Mouse (Mus musculus) hindlimb bud, embryonic 11.5 days (tissue): ENCODE measurements around the gene Caprin1.
A peak's percentile ranks its signal among the peaks of the same experiment; 100 is the strongest.

Experiments used
- DNase-seq: peaks from one replicate; pipeline ENCODE4 v3.0.0-alpha.2; 2012; ENCODE audit warnings: low read depth, low spot score; ENCODE audit errors: extremely low spot score

Caprin1 gene

DNA sequence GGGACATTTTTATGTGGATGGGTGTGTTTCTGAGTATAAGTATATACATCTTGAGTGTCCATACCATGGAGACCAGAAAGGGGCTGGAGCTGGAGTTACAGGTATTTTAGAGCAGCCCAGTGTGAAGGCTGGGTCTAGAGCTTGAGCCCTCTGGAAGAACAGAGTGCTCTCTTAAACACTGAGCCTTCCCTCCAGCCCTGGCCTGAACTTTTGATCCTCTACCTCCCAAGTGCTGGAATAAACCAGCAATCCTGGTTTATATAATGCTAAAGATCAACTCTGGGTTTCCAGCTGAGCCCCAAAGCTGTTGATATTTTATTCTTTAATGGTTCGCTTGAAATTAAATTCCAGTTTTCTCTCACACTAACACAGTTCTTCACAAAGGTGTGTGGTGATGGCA, 5.0 kb upstream of the Caprin1 start:
- DNase-seq, result no peak

DNA sequence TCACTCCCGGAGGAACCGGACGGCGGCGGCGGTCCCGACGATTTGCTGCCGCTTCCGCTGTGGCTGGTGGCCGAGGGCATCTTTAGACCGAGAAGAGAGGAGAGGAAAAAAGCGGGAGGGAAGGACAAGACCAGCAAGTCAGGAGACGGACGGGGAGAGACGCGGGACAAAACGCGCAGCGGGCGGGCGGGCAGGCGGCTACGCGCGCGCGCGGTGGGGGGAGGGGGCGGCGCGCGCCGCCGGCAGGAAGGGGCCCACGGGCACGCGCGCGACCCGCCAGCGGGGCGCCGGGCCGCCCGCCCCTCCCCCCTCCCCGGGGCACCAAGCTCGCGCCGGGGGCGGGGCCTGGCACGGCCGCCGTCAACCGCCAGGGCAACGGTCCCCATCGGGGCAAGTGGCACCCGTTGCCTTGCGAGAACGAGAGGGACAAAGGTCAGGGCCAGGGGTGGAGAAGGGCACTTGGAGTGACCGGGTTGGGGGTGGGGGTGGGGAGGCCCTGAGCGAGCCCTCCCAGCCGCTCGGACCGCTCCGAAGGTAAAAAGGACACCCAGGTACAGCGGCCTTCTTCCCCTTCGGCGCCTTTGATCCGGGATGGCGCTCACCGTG, 485 bp downstream of the Caprin1 start:
- DNase-seq, result no peak

GRCm38 (mm10) chr2:103796211-103796860, 1.1 kb downstream of the Caprin1 start:
- DNase-seq, result no peak

DNA sequence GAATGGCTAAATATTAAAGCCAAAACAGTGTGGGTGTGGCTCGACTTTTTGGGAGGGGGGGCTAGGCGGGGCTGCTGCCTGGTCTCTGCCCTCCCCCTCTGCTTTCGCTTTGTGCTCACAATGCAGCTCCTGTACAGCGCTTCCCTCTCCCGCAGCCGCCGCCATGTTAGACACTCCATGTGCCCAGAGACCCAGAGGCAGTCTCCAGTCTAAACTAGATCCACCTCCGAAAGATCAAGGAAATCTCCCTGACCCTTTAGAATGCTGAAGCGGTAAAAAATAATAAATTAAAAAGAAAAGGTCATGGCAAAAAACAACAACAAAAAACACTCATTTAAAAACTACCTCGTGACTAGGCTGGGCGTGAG, 1.6 kb downstream of the Caprin1 start:
- no peak for DNase-seq

DNA sequence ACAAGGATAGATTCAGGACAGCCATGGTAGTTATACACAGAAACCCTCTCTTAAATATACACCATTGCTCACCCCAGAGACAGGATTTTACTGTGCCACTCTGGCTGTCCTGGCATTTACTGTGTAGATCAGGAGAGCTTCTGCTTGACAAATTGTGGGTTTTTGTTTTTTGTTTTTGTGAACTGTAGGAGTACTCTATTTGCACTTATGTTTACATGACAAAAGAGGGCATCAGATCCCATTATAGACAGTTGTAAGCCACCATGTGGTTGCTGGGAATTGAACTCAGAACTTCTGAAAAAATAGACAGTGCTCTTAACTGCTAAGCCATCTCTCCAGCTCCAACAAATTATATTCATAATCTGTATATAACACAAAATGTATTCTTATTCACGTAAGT, 5.4 kb downstream of the Caprin1 start:
- DNase-seq, result no peak

- no peak for DNase-seq
These were observed 11.7 kb downstream of the Caprin1 start for GRCm38 (mm10) chr2:103785735-103786134.

DNA sequence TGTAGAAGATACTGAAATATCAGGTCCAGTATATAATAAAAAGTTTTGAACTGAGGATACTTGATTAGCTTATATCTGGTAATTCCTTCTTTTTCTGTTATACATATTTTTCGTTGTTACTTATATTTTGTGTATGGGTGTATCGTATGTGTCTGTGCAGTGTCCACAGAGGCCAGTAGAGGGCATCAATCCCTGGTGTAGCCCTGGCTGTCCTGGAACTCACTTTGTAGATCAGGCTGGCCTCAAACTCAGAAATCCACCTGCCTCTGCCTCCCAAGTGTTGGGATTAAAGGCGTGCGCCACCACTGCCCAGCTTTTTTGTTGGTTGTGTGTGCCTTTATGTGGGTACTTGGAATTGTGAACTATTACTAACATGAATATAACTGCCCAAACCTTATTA, 12.8 kb downstream of the Caprin1 start:
- DNase-seq, result no peak

- DNase-seq, result no peak
These were observed 35.0 kb downstream of the Caprin1 start for GRCm38 (mm10) chr2:103762492-103762891.

DNA sequence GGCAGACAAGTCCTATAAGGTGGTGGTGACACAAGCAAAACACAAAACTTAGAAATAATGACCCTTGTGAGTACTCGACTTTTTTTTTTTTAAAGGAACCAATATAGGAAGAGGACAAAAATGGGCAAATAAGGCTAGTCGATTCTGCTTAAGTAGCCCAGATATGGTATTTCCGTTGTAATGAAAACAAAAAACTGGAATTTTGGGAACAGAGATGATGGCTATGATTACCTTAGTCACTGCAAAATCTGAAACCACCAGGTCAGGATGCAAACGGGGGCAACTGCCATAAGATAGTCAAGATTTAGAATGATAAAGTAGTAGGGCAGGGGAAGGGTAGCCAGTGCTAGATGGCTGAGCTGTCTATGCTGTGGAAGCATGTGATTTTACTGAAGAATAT, 35.5 kb downstream of the Caprin1 start:
- no peak for DNase-seq

- DNase-seq, result peak; percentile 96
These were observed 36.3 kb downstream of the Caprin1 start, which contains the start of gene Nat10 for GRCm38 (mm10) chr2:103760906-103761716. TSS of gene Nat10 (minus strand) at chr2:103761270.

DNA sequence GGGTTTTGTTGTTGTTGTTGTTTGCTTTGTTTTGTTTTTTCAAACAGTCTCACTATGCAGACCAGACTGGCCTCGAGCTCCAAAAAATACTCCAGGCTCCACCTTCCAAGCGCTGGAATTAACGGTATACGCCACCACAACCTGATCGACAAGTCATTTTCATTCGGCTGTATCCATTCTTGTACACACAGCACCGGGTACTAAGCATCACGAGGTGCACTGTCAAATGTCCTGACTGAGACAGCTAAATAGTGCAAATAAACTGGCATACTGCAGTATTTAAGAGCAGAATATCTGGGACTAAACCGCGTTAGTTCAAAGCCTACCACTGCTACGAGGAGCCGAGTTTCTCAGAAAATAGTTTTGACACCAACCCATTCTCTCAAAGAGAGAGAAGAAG, 37.0 kb downstream of the Caprin1 start:
- DNase-seq, result no peak

- no peak for DNase-seq
These were observed 41.9 kb downstream of the Caprin1 start for GRCm38 (mm10) chr2:103755458-103756085.

DNA sequence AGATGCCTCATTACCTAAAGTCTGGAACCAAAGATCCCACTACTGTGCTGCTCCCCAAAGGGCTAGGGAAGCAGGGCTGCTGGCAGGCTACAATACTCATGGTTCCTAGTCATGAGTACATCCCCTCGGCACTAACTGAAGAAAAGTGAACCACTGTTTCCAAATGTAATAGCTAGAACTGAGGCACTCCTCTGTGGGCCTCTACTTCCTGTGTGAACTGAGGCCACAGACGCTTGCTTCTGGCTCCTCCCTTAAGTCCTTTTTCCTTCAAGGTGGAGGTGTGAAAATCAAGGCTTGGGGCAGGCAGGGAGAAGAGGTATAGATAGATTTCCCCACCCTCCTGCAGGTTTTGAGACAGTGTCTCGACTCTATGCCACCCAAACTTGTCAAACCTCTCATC, 42.8 kb downstream of the Caprin1 start:
- no peak for DNase-seq

DNA sequence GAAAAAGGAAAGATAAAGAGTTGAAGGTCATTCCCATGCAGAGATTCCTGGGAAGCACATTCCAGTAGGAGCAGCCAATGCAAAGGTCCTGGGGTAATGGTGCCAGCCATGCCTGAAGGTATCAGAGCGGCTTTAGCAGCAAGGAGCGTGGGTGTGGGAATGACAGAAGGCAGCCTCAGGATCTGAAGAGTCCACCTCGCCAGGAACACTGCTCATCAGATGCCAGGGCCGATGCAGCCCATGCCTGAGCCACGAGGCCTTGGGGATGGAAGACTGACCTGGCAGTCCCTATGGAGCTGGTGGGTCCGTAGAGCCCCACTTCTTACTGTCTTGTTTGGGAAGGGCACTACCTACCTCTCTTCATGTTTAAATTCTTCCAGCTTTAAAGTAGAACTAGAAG, 45.7 kb downstream of the Caprin1 start:
- DNase-seq, result no peak

DNA sequence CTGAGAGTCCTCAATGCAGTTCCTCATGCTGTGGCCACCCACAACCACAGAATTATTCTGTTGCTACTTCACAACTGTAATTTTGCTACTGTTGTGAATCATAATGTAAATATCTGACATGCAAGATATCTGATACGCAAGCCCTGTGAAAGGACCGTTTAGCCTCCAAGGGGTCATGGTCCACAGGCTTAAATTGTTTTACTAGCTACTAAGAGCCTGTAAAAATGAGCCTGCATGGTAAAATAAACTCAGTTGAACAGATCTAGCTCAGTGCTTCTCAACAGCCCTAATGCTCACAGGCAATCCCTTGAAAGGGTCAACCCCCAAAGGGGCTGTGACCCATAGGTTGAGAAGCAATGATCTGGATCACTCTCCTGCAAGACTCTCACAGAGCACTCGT, 48.4 kb downstream of the Caprin1 start:
- DNase-seq, result no peak

DNA sequence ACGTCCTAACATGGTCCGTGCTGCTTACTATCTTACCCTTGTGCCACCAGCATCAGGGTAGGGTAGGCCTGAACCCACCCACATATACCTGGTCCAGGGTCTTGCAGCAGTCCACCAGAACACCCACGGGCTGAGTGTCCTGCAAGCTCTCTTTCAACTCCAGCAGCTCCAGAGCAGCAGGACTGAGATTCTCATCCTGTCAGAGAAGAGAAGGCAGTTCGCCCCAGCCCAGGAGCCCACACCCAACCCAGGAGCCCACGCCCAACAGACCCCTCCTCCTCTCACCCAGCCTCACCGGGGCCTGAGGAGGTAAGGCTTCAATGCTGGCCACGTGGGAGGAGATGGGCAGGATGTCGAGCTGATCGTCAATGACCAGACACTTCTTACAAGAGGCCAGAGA, 49.6 kb downstream of the Caprin1 start:
- DNase-seq, result no peak

GRCm38 (mm10) chr2:103746761-103747160, 50.7 kb downstream of the Caprin1 start:
- no peak for DNase-seq

DNA sequence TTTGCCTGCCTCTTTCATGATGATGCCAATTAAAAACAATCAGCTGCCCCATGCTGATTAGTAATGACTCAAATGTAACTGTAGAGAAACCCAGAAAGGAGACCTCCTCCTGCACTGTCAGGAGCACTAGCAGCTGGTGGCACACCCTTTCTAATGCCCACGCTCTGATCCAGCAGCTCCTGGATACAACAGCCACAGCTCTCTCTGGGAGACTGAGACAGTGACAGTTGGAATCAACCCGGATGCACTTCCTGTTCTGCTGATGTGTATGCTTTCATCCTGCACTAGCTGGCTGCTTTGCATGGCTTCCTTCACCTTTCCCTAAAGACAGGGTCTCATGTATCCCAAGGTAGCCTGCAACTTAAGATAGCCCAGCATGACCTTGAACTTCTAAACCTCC, 51.4 kb downstream of the Caprin1 start:
- no peak for DNase-seq

- no peak for DNase-seq
These were observed 52.0 kb downstream of the Caprin1 start for GRCm38 (mm10) chr2:103745481-103745880.

DNA sequence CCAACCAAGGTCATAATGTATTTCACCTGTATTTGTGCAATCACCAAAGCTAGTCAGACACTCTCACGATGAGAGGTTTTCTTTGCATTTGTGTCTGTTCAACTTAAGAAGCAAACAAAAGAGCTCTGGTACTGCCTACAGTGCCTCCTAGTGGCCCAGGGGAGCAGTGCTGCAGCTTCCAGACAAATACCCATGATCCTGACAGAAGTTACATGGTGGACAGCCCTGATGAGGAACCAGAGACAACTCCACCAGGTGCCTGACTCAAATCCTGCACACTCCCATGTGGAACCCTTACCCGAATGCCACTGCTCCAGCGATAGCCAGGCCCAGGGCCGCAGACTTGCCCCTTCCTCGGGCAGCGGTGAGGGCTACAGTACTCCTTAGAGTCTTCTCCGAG, 53.5 kb downstream of the Caprin1 start:
- no peak for DNase-seq

- no peak for DNase-seq
These were observed 53.9 kb downstream of the Caprin1 start for GRCm38 (mm10) chr2:103743536-103743935.

DNA sequence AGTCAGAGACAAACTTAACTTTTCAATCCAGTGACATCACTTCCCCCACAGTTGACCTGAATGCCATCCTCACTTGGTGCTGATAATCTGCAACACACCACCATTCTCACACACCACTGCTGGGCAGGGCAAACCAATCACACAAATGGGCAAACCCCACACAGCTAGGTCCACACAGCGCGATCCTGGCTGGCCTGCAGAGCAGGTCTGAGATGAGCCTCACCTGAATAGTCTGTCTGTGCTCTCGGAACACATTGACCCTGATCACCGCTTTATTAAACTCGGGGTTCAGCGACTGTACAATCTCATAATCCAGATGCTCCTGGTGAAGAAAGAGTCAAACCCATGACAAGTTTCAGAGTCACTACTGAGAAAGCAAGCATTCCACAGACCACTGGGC, 54.6 kb downstream of the Caprin1 start:
- DNase-seq, result no peak
